Mouse (Mus musculus): ENCODE results near the gene Crybg3. TPM values are rescaled to one million over a fixed set of nuclear protein-coding genes. Genes with fewer than 3 reads are reported as not detected.

The Crybg3 gene
- polyA plus RNA-seq, 1 experiment = not detected

GRCm38 (mm10) chr16:59448181-59448580 is 152.6 kb downstream of the Crybg3 start:
- H3K27me3 ChIP-seq (replicated peaks) = peaks cover 2% of the 10 kb centered on the region
- no peak overlapping the region for H3K4me3 ChIP-seq (replicated peaks)
- TF ChIP-seq FLI1 (IDR thresholded peaks at IDR 0.05; ENCODE audit: low read length) (no peak), GATA1 (IDR thresholded peaks at IDR 0.05; ENCODE audit: borderline replicate concordance, low read length) (no peak)
- H3K9me3 ChIP-seq = peaks cover 4% of the 10 kb centered on the region; the same call in 1 of the 2 replicates
- H3K4me1 ChIP-seq = no peaks in the 10 kb centered on the region
- H3K36me3 ChIP-seq (replicated peaks; ENCODE audit: low read length) = no peaks in the 10 kb centered on the region

GRCm38 (mm10) chr16:59444880-59445559 is 155.8 kb downstream of the Crybg3 start:
- H3K4me1 ChIP-seq = no peaks in the 10 kb centered on the region
- no peaks in the 10 kb centered on the region for H3K36me3 ChIP-seq (replicated peaks; ENCODE audit: low read length)
- TF ChIP-seq FLI1 (IDR thresholded peaks at IDR 0.05; ENCODE audit: low read length) (no peak), GATA1 (IDR thresholded peaks at IDR 0.05; ENCODE audit: borderline replicate concordance, low read length) (no peak)
- peaks cover 2% of the 10 kb centered on the region for H3K27me3 ChIP-seq (replicated peaks)
- peaks cover 4% of the 10 kb centered on the region; the same call in 1 of the 2 replicates for H3K9me3 ChIP-seq
- H3K4me3 ChIP-seq (replicated peaks) = no peak overlapping the region

Other genes with a start within 250 kb of the Crybg3 start
- gene Olfr209, start 237.0 kb downstream of the Crybg3 start, polyA plus RNA-seq (2012; ENCODE audit: insufficient read depth, low replicate concordance) = not detected in 2 replicates
- gene Gabrr3, start 193.6 kb downstream of the Crybg3 start, polyA plus RNA-seq (2012; ENCODE audit: insufficient read depth, low replicate concordance) = not detected in 2 replicates
- gene Riox2, start 129.2 kb downstream of the Crybg3 start, polyA plus RNA-seq (2012; ENCODE audit: insufficient read depth, low replicate concordance) = 2.3 TPM in 1 of 2 replicates, not detected in the other
- 2.2 TPM in 1 of 2 replicates, not detected in the other for gene Arl6, start 38.4 kb upstream of the Crybg3 start, polyA plus RNA-seq (2012; ENCODE audit: insufficient read depth, low replicate concordance)